Mouse (Mus musculus): ENCODE data around the gene Tepsin.

DNA sequence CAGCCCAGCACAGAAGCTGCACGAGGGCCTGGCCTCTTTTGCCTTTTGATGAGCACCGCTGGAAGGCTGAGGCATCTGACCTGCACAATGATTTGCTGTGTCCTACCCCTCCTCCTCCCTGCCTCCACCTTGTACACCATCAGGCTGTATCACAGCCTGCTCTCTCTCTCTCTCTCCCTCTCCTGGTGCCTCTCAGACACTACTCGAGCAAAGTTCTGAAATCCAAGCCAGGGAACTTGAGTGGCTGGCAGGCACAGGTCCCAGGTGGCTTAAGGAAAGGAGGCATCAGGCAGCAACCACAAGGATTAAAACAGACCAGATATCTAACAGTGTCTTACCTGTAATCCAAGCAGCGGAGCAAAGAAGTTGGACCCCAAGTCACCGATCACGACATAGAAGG, 41.7 kb upstream of the Tepsin start:
- TF ChIP-seq CTCF (IDR thresholded peaks at IDR 0.05; ENCODE audit: control insufficient read depth, insufficient read depth, insufficient read length) (no peak), USF1 (IDR thresholded peaks at IDR 0.05; ENCODE audit: low read depth) (no peak), FOSL1 (IDR thresholded peaks at IDR 0.05; ENCODE audit: insufficient read depth, low read length, poor library complexity, severe bottlenecking) (no peak)
